Mouse (Mus musculus) megakaryocyte, embryonic 14.5 days (primary cell): ENCODE measurements around the gene Gm21988. TPM values are rescaled to one million over a fixed set of nuclear protein-coding genes. Genes with fewer than 3 reads are reported as not detected.

Experiments used
- H3K27me3 ChIP-seq: replicated peaks from 2 replicates; pipeline ENCODE3; 2012; ENCODE audit warnings: inconsistent platforms
- H3K36me3 ChIP-seq: replicated peaks from 2 replicates; pipeline ENCODE3; 2012; ENCODE audit warnings: low read length, inconsistent platforms, mixed read lengths
- H3K4me1 ChIP-seq: 2 replicates; pipeline ENCODE4 v1.6.1; 2012; ENCODE audit warnings: inconsistent platforms
- H3K4me3 ChIP-seq: replicated peaks from 2 replicates; pipeline ENCODE3; 2012; ENCODE audit warnings: moderate library complexity, mild to moderate bottlenecking, inconsistent platforms
- H3K9me3 ChIP-seq: 2 replicates; pipeline ENCODE4 v1.6.1; 2012; ENCODE audit warnings: inconsistent platforms
- FLI1 ChIP-seq: IDR thresholded peaks from 2 replicates; pipeline ENCODE4 v1.6.1; 2012; ENCODE audit warnings: low read length, inconsistent platforms, mixed read lengths
- GATA1 ChIP-seq: IDR thresholded peaks from 3 replicates; pipeline ENCODE4 v1.6.1; 2012; ENCODE audit warnings: mixed read lengths, low read length, inconsistent platforms, borderline replicate concordance
- polyA plus RNA-seq: library from polyadenylated mRNA; stranded (reverse); fragments of >175 nt; gene quantifications from 2 replicates; pipeline ENCODE4 v1.2.3, GENCODE M21; 2012; ENCODE audit warnings: low replicate concordance; ENCODE audit not compliant: insufficient read depth

The Gm21988 gene
- polyA plus RNA-seq, 1 experiment: 41.9 TPM

GRCm38 (mm10) chr11:70220323-70220722 is 19.3 kb downstream of the Gm21988 start:
- Histone ChIP-seq H3K4me3 (peak overlapping the region; percentile 93), H3K4me1 (peaks cover 77% of the 10 kb centered on the region), H3K27me3 (peaks cover 10% of the 10 kb centered on the region), H3K36me3 (peaks cover 39% of the 10 kb centered on the region), H3K9me3 (no peaks in the 10 kb centered on the region)
- TF ChIP-seq GATA1: no peak

GRCm38 (mm10) chr11:70219873-70220272 is 19.8 kb downstream of the Gm21988 start:
- Histone ChIP-seq H3K36me3 (peaks cover 39% of the 10 kb centered on the region), H3K4me1 (peaks cover 78% of the 10 kb centered on the region), H3K27me3 (peaks cover 15% of the 10 kb centered on the region), H3K4me3 (peak overlapping the region; percentile 93), H3K9me3 (no peaks in the 10 kb centered on the region)
- TF ChIP-seq FLI1 (no peak), GATA1 (no peak)

- peak overlapping the region; percentile 21 for H3K4me3 ChIP-seq
- H3K4me1 ChIP-seq: peaks cover 76% of the 10 kb centered on the region
- no peak for TF ChIP-seq GATA1
- TF ChIP-seq FLI1: no peak
- peaks cover 39% of the 10 kb centered on the region for H3K36me3 ChIP-seq
- peaks cover 24% of the 10 kb centered on the region for H3K27me3 ChIP-seq
- H3K9me3 ChIP-seq: no peaks in the 10 kb centered on the region
Measured at GRCm38 (mm10) chr11:70218741-70219470, 20.7 kb downstream of the Gm21988 start.

- H3K4me1 ChIP-seq: peaks cover 68% of the 10 kb centered on the region
- H3K4me3 ChIP-seq: no peak overlapping the region
- peaks cover 32% of the 10 kb centered on the region for H3K27me3 ChIP-seq
- TF ChIP-seq FLI1 (no peak), GATA1 (no peak)
- no peaks in the 10 kb centered on the region for H3K9me3 ChIP-seq
- peaks cover 39% of the 10 kb centered on the region for H3K36me3 ChIP-seq
Measured at GRCm38 (mm10) chr11:70218039-70218438, 21.6 kb downstream of the Gm21988 start.

GRCm38 (mm10) chr11:70216103-70216502 is 23.5 kb downstream of the Gm21988 start:
- no peaks in the 10 kb centered on the region for H3K9me3 ChIP-seq
- peaks cover 53% of the 10 kb centered on the region for H3K4me1 ChIP-seq
- H3K36me3 ChIP-seq: peaks cover 39% of the 10 kb centered on the region
- TF ChIP-seq FLI1: no peak
- no peak for TF ChIP-seq GATA1
- no peak overlapping the region for H3K4me3 ChIP-seq
- H3K27me3 ChIP-seq: peaks cover 46% of the 10 kb centered on the region

- Histone ChIP-seq H3K4me3 (no peak overlapping the region), H3K9me3 (no peaks in the 10 kb centered on the region), H3K27me3 (peaks cover 54% of the 10 kb centered on the region), H3K36me3 (peaks cover 39% of the 10 kb centered on the region), H3K4me1 (peaks cover 45% of the 10 kb centered on the region)
- TF ChIP-seq FLI1: no peak
- no peak for TF ChIP-seq GATA1
Measured at GRCm38 (mm10) chr11:70215301-70215700, 24.3 kb downstream of the Gm21988 start.

GRCm38 (mm10) chr11:70214856-70215209 is 24.8 kb downstream of the Gm21988 start:
- peaks cover 54% of the 10 kb centered on the region for H3K27me3 ChIP-seq
- peaks cover 39% of the 10 kb centered on the region for H3K36me3 ChIP-seq
- no peaks in the 10 kb centered on the region for H3K9me3 ChIP-seq
- no peak overlapping the region for H3K4me3 ChIP-seq
- TF ChIP-seq FLI1 (no peak), GATA1 (no peak)
- peaks cover 40% of the 10 kb centered on the region for H3K4me1 ChIP-seq

GRCm38 (mm10) chr11:70214191-70214855 is 25.3 kb downstream of the Gm21988 start:
- TF ChIP-seq FLI1: no peak
- TF ChIP-seq GATA1: no peak
- Histone ChIP-seq H3K36me3 (peaks cover 39% of the 10 kb centered on the region), H3K4me1 (peaks cover 35% of the 10 kb centered on the region), H3K27me3 (peaks cover 56% of the 10 kb centered on the region), H3K4me3 (no peak overlapping the region), H3K9me3 (no peaks in the 10 kb centered on the region)

GRCm38 (mm10) chr11:70213736-70214135 is 25.9 kb downstream of the Gm21988 start:
- Histone ChIP-seq H3K36me3 (peaks cover 34% of the 10 kb centered on the region), H3K4me3 (no peak overlapping the region), H3K9me3 (no peaks in the 10 kb centered on the region), H3K27me3 (peaks cover 54% of the 10 kb centered on the region), H3K4me1 (peaks cover 34% of the 10 kb centered on the region)
- TF ChIP-seq FLI1 (no peak), GATA1 (no peak)

GRCm38 (mm10) chr11:70212896-70213295 is 26.7 kb downstream of the Gm21988 start:
- Histone ChIP-seq H3K27me3 (peaks cover 61% of the 10 kb centered on the region), H3K36me3 (peaks cover 26% of the 10 kb centered on the region), H3K4me3 (no peak overlapping the region), H3K9me3 (no peaks in the 10 kb centered on the region), H3K4me1 (peaks cover 33% of the 10 kb centered on the region)
- TF ChIP-seq FLI1: no peak
- TF ChIP-seq GATA1: no peak
